Mouse (Mus musculus) ES-Bruce4 (cell line): ENCODE measurements at regions not wholly inside any gene's neighbourhood (a gene's known extent, or its start where the extent isn't known, plus 50 kb on each side); places are given as distances from the start of the nearest gene placed in this dataset.

Experiments used
- CTCF ChIP-seq: IDR thresholded peaks from one replicate; pipeline ENCODE4 v1.8.1; 2011; ENCODE audit warnings: low read depth, low read length
- EP300 ChIP-seq: IDR thresholded peaks from 2 replicates; pipeline ENCODE4 v1.6.1; 2011; ENCODE audit warnings: low read depth, low read length; ENCODE audit not compliant: insufficient read depth
- POLR2A ChIP-seq: IDR thresholded peaks from one replicate; pipeline ENCODE4 v1.8.1; 2011; ENCODE audit warnings: low read length; ENCODE audit not compliant: insufficient read depth

- TF ChIP-seq EP300, result no peak
- no peak for TF ChIP-seq CTCF
- TF ChIP-seq POLR2A, result no peak
These were observed 139.7 kb upstream of the Eef1e1 start for GRCm38 (mm10) chr13:38798514-38798913.
